Mouse (Mus musculus): ENCODE data around the gene Zfp61.
A peak's percentile ranks its signal among the peaks of the same experiment; 100 is the strongest.

The Zfp61 gene

GRCm38 (mm10) chr7:24254633-24255474 lies 46.2 kb downstream of the Zfp61 start, which contains the start of gene Zfp108:
Gene Zfp108 (plus strand): TSS chr7:24254794.
- peak; percentile 83 to 90 for DNase-seq

- DNase-seq = no peak
Measured at GRCm38 (mm10) chr7:24253779-24254615, 47.0 kb downstream of the Zfp61 start.

Data from cerebellum, postnatal 14 days (tissue).